Mouse (Mus musculus): ENCODE measurements around the gene Krtcap3.

Krtcap3 gene

DNA sequence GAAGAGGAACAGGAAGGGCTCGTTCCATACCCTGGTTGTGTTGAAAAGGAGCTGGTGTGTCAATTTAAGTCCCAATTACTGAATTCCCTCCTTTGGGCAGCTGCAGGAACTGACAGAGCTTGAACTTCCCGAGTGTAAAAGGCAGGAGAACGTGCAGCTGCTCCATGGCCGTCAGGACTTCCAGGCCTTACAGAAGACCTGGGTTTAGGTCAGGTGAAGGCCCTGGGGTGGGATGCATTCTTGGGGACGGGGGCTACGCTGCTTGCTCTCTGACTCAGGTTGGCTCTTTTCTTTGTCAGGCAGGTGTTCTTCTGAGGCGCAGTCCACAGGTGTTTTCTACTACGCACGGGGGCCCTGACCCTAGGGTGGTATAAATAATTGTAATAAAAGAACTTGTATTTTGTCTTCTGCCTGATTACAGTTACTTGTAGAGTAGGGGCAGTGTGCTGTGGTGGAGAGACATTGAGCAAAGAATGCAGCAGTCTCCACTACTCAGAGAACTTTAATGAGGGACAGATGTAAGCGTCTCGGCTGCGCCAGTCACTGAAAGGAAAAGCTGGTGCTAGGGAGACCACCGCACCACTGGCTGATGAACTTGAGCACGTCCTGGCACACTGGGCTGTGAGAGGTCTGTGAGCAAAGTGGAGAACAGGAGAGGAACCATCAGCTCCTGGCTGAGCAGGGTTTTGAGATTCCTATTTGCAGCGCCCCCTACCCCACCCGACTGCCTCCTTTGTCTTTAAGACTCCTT lies 1.5 kb downstream of the Krtcap3 start:
- DNase-seq (ENCODE audit: low read depth), result no peak

- DNase-seq (ENCODE audit: low read depth), result no peak
These were observed 2.3 kb downstream of the Krtcap3 start for GRCm38 (mm10) chr5:31253806-31254205.

DNA sequence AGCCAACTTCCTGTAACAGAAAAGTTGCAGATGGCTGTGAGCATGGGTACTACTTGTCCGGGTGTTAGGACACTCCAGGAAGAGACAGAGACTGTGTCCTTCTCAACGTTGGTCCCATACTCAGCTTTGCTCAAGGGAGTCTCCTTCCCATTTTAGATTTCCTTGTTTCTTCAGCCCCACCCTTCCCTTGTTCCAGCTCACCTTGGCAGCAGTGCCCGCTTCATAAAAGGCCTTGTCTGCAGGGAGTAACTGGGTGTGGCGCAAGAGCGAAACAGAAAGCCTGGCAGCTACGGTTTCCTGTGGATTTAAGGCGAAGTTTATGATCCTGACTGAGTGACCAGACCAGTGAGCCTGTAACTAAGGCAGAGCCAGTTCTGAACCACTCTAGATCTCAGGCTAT lies 3.0 kb downstream of the Krtcap3 start:
- no peak for DNase-seq (ENCODE audit: low read depth)

DNA sequence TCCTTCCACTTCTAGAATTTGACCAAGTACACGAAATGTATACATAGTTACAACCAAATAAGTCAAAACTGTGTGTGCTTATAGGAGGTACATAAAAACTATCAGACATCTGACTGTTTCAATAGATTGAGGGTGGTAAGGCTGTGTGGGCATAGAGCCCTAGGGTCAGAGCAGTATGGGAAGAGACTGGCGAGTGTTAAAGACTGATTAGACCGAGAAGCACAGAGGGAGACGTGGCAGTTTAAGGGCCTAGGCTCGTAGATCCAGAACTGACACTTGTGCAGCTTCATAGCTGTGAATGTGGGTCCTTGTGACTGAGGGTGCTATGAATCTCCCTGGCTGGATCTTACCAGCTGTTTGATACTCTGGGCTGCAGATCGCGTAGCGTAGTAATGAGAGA lies 3.4 kb downstream of the Krtcap3 start:
- DNase-seq (ENCODE audit: low read depth), result no peak

- DNase-seq (ENCODE audit: low read depth), result no peak
These were observed 3.9 kb downstream of the Krtcap3 start for GRCm38 (mm10) chr5:31255381-31255780.

DNA sequence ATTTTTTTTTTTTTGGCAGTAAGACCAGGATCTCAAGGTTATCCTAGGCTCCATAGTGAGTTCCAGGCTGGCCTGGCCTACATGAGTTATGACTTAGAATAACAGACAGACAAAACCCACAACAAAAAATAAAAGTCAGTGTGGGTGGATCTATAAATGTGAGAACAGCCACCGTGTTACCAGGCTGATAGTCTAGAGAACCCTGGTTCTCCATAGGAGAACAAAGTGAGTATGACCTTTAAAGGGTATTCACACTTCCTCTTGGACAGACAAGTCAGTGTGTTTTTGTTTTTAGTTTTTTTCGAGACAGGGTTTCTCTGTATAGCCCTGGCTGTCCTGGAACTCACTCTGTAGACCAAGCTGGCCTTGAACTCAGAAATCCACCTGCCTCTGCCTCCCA lies 4.5 kb downstream of the Krtcap3 start:
- no peak for DNase-seq (ENCODE audit: low read depth)

DNA sequence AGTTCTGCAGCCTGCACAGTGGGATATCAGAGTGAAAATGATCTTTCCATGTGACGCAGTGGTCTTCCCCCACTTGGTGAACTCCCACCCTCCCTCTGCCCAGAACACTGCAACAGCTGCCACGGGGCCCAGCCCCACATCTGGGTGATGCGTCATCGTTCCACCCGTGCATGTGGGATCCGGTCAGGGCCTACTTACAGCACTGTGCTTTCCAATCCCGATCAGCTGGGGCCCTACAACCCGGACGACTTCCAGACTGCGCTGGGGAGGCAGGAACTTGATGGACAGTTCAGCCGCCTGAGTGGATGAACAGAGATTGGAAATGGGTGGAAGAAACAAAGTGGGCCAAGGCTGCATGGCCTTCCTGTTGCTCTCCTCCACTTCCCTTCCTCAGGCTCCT lies 6.1 kb downstream of the Krtcap3 start:
- DNase-seq (ENCODE audit: low read depth), result no peak

GRCm38 (mm10) chr5:31266101-31266500 lies 14.6 kb downstream of the Krtcap3 start:
- DNase-seq (ENCODE audit: low read depth), result no peak

GRCm38 (mm10) chr5:31267686-31268085 lies 16.2 kb downstream of the Krtcap3 start:
- DNase-seq (ENCODE audit: low read depth), result no peak

DNA sequence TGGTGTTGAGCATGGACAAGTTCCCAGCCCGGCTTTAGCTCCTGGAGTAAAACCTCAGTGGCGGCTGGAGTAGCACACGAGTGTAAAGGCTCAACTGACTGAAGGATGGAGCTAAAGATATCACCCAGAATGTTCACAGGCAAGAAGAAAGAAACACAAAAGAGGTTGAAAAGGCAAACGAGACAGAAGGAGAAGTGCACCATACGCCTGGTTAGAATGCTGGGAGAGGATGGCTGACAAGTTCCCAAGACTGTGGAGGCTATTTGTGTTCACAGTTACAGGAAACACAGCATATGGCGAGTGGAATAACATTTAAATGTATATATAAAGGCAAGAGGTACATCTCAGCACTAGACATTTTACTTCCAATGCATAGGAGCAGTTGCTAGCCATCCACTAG lies 21.5 kb downstream of the Krtcap3 start:
- DNase-seq (ENCODE audit: low read depth), result no peak

DNA sequence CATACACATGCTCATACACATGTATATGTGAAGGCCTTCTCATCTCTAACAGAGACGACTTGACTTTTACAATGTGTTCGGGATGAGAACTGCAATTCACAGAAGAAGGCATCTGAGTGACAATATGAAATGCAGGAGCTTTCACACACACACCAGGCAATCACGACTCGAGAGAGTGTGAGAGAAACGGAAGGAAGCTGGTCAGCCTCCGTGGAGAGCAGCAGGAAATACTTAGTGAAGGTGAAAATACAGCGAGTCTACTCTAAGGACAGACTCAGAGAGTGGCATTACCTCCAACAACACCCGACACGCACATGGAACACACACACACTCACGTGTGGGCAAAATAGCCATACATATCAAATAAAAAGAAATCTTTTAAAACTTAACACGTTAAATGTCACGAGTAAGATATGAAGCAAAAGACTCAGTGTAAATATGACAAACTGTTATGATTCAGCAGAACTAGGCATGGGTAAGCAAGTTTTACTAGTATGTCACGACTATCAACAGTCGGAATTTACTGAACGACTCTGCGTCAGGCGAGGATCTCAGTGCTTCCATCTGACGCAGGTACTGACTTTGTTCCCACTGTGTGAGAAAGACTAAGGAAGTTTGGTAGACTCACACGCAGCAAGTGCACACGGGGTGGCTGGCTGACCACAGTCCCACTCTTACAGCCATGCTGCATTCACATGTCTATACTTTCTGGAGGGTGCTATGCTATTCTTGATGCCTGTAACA lies 27.9 kb downstream of the Krtcap3 start:
- peak; percentile 59 for DNase-seq (ENCODE audit: low read depth)

- peak; percentile 16 for DNase-seq (ENCODE audit: low read depth)
These were observed 36.7 kb downstream of the Krtcap3 start for GRCm38 (mm10) chr5:31288225-31288624.

DNA sequence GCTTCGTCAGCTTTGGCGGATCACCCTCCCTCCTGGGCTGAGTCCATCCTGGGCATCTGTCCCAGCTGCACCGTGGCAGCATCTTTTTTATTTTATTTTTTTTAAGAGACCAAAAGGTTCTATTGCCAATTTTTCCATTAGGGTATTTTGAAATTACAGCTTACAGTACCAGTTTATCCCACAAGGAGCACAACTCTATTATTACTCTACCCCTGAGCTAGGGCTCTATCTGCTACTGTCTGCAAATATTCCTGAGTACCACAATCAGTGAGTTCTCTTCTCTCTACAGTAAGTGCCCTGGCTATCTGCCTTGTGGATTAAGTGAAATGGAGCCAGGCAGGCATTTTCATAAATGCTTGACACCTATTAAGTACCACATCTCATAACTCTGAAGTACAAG lies 37.2 kb downstream of the Krtcap3 start:
- peak; percentile 22 for DNase-seq (ENCODE audit: low read depth)

GRCm38 (mm10) chr5:31289626-31290230 lies 38.2 kb downstream of the Krtcap3 start:
- DNase-seq (ENCODE audit: low read depth), result peak; percentile 25

DNA sequence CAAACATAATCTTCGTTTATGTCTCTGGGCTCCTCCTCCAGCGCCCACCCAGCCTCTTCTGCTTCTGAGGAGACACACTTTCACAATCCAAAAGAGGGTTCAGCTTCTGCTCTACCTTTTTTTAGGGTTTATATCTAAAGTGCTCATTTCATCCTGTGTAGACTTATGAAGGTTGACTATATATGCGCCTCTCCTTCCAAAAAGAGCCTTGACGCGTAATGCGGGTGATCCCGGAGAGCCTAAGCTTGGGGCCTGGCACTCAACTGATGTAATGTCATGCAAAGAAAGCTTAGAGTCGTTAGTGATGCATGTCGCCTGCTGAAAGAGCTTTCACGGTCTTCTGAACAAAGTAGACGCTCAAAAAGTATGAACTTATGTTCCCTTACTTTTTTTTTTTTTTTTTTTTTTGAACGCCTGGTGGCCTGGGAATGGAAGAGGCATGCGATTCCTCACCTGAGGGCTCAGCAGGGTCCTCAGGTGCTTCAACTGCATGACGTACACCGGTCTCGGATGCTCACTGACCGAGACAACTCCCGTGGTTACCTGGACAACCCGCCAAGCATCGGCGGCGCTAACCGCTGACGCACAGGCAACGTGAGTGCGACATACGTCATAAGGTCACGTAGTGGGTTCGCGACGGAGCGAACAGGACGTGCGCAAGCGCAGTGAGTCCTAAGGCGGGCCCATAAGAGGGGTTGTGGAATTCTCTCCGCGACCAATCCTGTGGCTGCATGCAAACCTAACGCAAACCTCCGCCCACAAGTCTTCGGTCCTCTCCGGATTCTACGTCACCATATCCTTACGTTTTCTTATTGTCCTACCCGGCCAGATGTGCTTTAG lies 39.2 kb downstream of the Krtcap3 start, which contains the start of gene Ift172:
TSS of gene Ift172 (minus strand) at position 596 of the 840 bp plus-strand sequence.
- peak; percentile 99 for DNase-seq (ENCODE audit: low read depth)

DNA sequence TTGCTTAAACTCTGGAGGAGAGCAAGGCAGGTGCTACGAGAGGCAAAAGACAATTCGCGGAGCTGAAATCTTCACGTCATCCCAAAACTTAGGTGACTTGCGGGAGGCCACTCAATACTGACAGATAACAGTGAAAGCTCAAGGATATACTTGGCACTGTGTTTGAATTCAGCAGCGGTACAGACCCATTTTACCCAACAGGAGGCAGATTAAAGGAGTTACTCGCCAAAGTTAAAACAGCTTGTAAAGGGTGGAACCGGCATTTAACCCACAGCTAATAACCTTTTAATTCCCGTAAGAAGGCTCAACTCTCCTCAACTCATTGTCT lies 39.8 kb downstream of the Krtcap3 start:
- no peak for DNase-seq (ENCODE audit: low read depth)

GRCm38 (mm10) chr5:31294964-31295605 lies 43.6 kb downstream of the Krtcap3 start:
- DNase-seq (ENCODE audit: low read depth), result peak; percentile 20

GRCm38 (mm10) chr5:31295606-31296141 lies 44.2 kb downstream of the Krtcap3 start, which contains the start of gene Fndc4:
Gene Fndc4, minus strand, starts transcription at chr5:31296080.
- peak; percentile 39 for DNase-seq (ENCODE audit: low read depth)

GRCm38 (mm10) chr5:31297047-31297757 lies 45.7 kb downstream of the Krtcap3 start, which contains the start of gene Gckr:
Gene Gckr, plus strand, starts transcription at chr5:31297443.
- no peak for DNase-seq (ENCODE audit: low read depth)

GRCm38 (mm10) chr5:31297981-31298380 lies 46.5 kb downstream of the Krtcap3 start:
- DNase-seq (ENCODE audit: low read depth), result no peak

DNA sequence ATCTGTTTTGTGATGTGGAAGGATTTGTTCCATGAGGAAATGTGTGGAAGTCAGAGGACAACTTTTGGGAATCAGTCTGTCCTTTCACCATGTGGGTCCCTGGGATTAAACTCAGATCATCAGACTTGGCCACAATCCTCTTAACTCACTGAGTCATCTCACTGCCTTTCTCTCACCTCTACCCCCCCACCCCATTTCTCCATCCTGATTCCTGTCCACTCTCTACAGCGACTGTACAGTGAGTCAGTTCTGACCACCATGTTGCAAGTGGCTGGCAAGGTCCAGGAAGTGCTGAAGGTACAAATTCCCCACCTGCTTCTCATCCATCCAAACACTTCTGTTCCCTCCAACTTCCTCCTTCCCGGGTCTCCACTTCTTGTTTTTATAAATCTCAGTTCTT lies 47.0 kb downstream of the Krtcap3 start:
- DNase-seq (ENCODE audit: low read depth), result no peak
